9 mouse cellular contexts compared by ENCODE assay signal in the genomic region with DNA sequence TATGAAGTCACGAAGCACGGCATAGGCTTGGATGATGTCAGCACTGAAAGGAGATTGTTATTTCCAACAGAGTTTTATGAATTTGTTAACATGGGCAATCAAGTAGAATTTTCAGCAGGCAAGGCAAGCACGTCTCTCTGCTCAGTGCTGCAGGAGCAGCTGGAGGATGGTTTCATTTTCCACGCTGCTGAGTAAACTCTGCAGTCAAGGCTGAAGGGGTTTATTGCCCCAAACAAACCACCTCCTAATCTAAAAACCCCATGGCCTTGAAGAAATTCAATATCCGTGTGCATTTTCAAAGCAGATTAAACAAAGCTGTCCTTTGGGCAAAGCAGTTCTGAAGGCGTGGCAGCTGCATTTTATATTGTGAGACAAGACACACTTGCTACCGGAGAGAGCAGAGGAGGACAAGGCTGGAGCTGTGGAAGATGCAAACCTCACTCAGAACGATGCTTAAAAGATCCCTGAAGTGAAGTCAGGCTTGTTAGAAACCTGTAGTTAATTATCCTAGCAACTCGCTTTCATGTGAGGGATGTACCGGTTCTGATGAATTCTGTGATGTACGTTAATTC.
A peak's percentile ranks its signal among the peaks of the same experiment; 100 is the strongest.
DNase-seq lines count a peak whose midpoint lies in the region; ATAC-seq lines count a peak whose summit lies in the region.
"Had no signal": no experiment of that assay in that cellular context is flagged by ENCODE, and none has a peak within 500 bp of the region (broad histone marks: within the 10 kb centered on the region; RNA-seq: fewer than 3 reads in every experiment).

No protein-coding gene starts in this region.

- no peak overlapping the region for H3K9ac ChIP-seq in forebrain, embryonic 12.5 days
- H3K9ac ChIP-seq in forebrain, embryonic 14.5 days (ENCODE audit: low read length) = no peak overlapping the region
- 0 out of 2 replicates have a peak overlapping the region, but pooled peaks have one; percentile 24 for H3K9ac ChIP-seq in lung, embryonic 16.5 days (ENCODE audit: low read length)
- peak overlapping the region; percentile 54 for H3K9ac ChIP-seq in stomach, embryonic 16.5 days (ENCODE audit: low read length)

- no peaks in the 10 kb centered on the region for H3K27me3 ChIP-seq in forebrain, embryonic 12.5 days
- H3K27me3 ChIP-seq in forebrain, embryonic 14.5 days (replicated peaks; ENCODE audit: control insufficient read depth, insufficient read depth, low read length) = no peaks in the 10 kb centered on the region
- H3K27me3 ChIP-seq in lung, embryonic 16.5 days (ENCODE audit: control insufficient read depth, insufficient read depth, low read depth, low read length) = no peaks in the 10 kb centered on the region
- H3K27me3 ChIP-seq in stomach, embryonic 16.5 days (ENCODE audit: control insufficient read depth, insufficient read depth, low read length) = no peaks in the 10 kb centered on the region

- H3K9me3 ChIP-seq in forebrain, embryonic 12.5 days = no peaks in the 10 kb centered on the region
- H3K9me3 ChIP-seq in forebrain, embryonic 14.5 days (replicated peaks; ENCODE audit: control insufficient read depth, low read length) = no peaks in the 10 kb centered on the region
- no peaks in the 10 kb centered on the region for H3K9me3 ChIP-seq in lung, embryonic 16.5 days (ENCODE audit: control insufficient read depth, low read length)
- H3K9me3 ChIP-seq in stomach, embryonic 16.5 days (replicated peaks; ENCODE audit: control insufficient read depth, low read length) = no peaks in the 10 kb centered on the region

- no peak overlapping the region for H3K4me3 ChIP-seq in forebrain, embryonic 12.5 days (replicated peaks)
- no peak overlapping the region for H3K4me3 ChIP-seq in forebrain, embryonic 14.5 days (ENCODE audit: low read depth, low read length)
- peak overlapping the region; percentile 27 for H3K4me3 ChIP-seq in lung, embryonic 16.5 days (ENCODE audit: low read length)
- peak overlapping the region; percentile 36 for H3K4me3 ChIP-seq in stomach, embryonic 16.5 days (replicated peaks; ENCODE audit: low read length)

- DNase-seq in forebrain, embryonic 14.5 days (ENCODE audit: low spot score) = no peak
- no peak for DNase-seq in lung, postnatal 4 days
- DNase-seq in large intestine, adult 2 months (ENCODE audit: low read depth, low spot score) = peak; percentile 11
- DNase-seq in lung, postnatal 36 days = no peak
- no peak for DNase-seq in testis, postnatal 10 days (ENCODE audit: low spot score)
- DNase-seq: cerebellum, adult 9-10 months had no signal

- 62% methylated on average over 11 of the region's 11 CpGs for WGBS in forebrain, embryonic 12.5 days
- 60% methylated on average over 11 of the region's 11 CpGs for WGBS in forebrain, embryonic 14.5 days
- 49% methylated on average over 11 of the region's 11 CpGs for WGBS in lung, embryonic 16.5 days
- 17% methylated on average over 11 of the region's 11 CpGs for WGBS in large intestine, adult 2 months
- 41% methylated on average over 11 of the region's 11 CpGs for WGBS in stomach, embryonic 16.5 days

- H3K4me1 ChIP-seq in forebrain, embryonic 12.5 days = no peaks in the 10 kb centered on the region
- no peaks in the 10 kb centered on the region for H3K4me1 ChIP-seq in forebrain, embryonic 14.5 days (ENCODE audit: control insufficient read depth, insufficient read depth, low read length)
- H3K4me1 ChIP-seq in lung, embryonic 16.5 days (replicated peaks; ENCODE audit: control insufficient read depth, insufficient read depth, low read length) = no peaks in the 10 kb centered on the region
- no peaks in the 10 kb centered on the region for H3K4me1 ChIP-seq in stomach, embryonic 16.5 days (ENCODE audit: control insufficient read depth, insufficient read depth, low read length)

- H3K36me3 ChIP-seq in forebrain, embryonic 12.5 days (replicated peaks) = peaks cover 7% of the 10 kb centered on the region
- H3K36me3 ChIP-seq in forebrain, embryonic 14.5 days (ENCODE audit: control insufficient read depth, insufficient read depth, low read length) = peaks cover 38% of the 10 kb centered on the region
- no peaks in the 10 kb centered on the region for H3K36me3 ChIP-seq in lung, embryonic 16.5 days (ENCODE audit: control insufficient read depth, insufficient read depth, low read length)
- H3K36me3 ChIP-seq in stomach, embryonic 16.5 days (ENCODE audit: control insufficient read depth, insufficient read depth, low read length) = no peaks in the 10 kb centered on the region

- 0 out of 2 replicates have a peak overlapping the region, but pooled peaks have one; percentile 13 for H3K27ac ChIP-seq in forebrain, embryonic 12.5 days
- H3K27ac ChIP-seq in forebrain, embryonic 14.5 days (ENCODE audit: low read depth, low read length) = no peak overlapping the region; the same call in 1 of the 2 replicates
- H3K27ac ChIP-seq in lung, embryonic 16.5 days (ENCODE audit: low read length) = no peak overlapping the region
- peak overlapping the region; percentile 27; the same call in 1 of the 2 replicates for H3K27ac ChIP-seq in stomach, embryonic 16.5 days (ENCODE audit: low read length)

- ATAC-seq in forebrain, embryonic 12.5 days (ENCODE audit: low FRiP score) = no peak
- ATAC-seq in forebrain, embryonic 14.5 days = no peak
- no peak for ATAC-seq in lung, embryonic 16.5 days (ENCODE audit: low read depth)
- no peak for ATAC-seq in stomach, embryonic 16.5 days (ENCODE audit: insufficient read depth, low FRiP score)

- no peak overlapping the region for H3K4me2 ChIP-seq in forebrain, embryonic 12.5 days
- no peak overlapping the region for H3K4me2 ChIP-seq in forebrain, embryonic 14.5 days (ENCODE audit: low read length)
- peak overlapping the region; percentile 46 for H3K4me2 ChIP-seq in lung, embryonic 16.5 days (ENCODE audit: low read depth, low read length)
- peak overlapping the region; percentile 48 for H3K4me2 ChIP-seq in stomach, embryonic 16.5 days (ENCODE audit: low read depth, low read length)

Comparison
In these comparisons a context has a peak if more than half of its experiments do, and no peak if none do; other contexts are left out.
1. H3K27ac ChIP-seq: peak in forebrain, embryonic 12.5 days (single experiment) and stomach, embryonic 16.5 days (single experiment); none in forebrain, embryonic 14.5 days (single experiment) and lung, embryonic 16.5 days (single experiment).
2. H3K4me2 ChIP-seq: peak in lung, embryonic 16.5 days (single experiment) and stomach, embryonic 16.5 days (single experiment); none in forebrain, embryonic 12.5 days (single experiment) and forebrain, embryonic 14.5 days (single experiment).
3. H3K4me3 ChIP-seq: peak in lung, embryonic 16.5 days (single experiment) and stomach, embryonic 16.5 days (single experiment); none in forebrain, embryonic 12.5 days (single experiment) and forebrain, embryonic 14.5 days (single experiment).
4. H3K9ac ChIP-seq: peak in lung, embryonic 16.5 days (single experiment) and stomach, embryonic 16.5 days (single experiment); none in forebrain, embryonic 12.5 days (single experiment) and forebrain, embryonic 14.5 days (single experiment).